Mouse (Mus musculus) naive thymus-derived CD4-positive, alpha-beta T cell, adult 2 months (primary cell): ENCODE data around the gene Lama4.

Source experiments
- DNase-seq: peaks from one replicate; pipeline ENCODE4 v3.0.0-alpha.2; 2011; ENCODE audit warnings: low read depth

The Lama4 gene

DNA sequence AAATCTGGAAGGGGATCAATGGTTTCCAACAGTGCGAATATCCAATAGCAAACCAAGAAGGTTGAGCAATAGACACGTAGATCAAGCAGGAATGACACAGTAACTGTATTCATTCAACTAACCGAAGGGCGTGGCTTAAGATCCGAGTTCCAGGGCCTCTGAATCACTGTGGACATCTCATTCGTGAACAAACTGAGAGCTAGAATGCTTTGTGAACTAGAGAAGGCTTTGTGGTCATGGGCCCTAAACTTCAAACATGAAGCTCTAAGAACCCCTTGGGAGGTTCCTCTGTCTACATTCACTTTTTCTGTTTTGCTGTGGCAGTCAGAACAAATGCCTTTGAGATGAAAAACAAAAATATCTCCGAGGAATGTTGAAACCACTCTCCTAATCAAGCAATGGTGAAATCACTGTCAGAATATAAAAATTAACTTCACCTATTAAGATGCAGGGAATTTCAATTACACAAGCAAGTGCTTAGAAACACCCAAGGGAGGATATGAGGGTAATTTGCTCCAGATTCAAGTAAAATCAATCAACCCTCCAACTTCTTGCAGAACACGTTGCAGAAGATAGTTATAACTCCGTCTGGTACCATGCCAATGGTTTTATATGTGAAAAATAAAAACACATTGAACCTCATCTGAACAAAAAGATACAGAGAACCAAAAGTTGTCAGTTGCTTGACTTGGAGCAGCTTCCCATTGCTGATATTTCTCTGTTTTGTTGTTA, 29.6 kb downstream of the Lama4 start:
- DNase-seq = no peak

- DNase-seq = no peak
Measured at GRCm38 (mm10) chr10:38995896-38996295, 30.6 kb downstream of the Lama4 start.

GRCm38 (mm10) chr10:39000951-39001350, 35.6 kb downstream of the Lama4 start:
- DNase-seq = no peak

DNA sequence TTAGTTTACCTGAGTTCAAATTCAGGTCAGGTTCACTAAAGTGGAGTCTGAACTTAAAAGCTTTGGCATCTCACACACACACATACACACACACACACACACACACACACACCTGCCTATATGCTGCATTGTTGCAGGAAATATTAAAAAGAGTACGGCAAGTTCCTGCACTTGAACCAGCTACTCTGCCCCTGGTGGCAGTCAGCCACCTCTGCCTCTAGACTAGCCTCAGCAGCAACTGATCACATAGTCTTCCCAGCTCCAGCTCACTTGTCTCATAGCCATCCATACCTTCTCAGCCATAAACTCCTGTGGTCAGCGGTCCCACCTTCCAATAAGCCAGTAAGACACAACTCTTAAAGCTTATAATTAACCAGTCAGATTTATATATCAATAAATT, 37.2 kb downstream of the Lama4 start:
- DNase-seq = no peak

- DNase-seq = no peak
Measured at GRCm38 (mm10) chr10:39003520-39003919, 38.2 kb downstream of the Lama4 start.

- DNase-seq = peak; percentile 41
Measured at GRCm38 (mm10) chr10:39005494-39005893, 40.2 kb downstream of the Lama4 start.

GRCm38 (mm10) chr10:39006433-39007105, 41.3 kb downstream of the Lama4 start:
- DNase-seq = no peak

DNA sequence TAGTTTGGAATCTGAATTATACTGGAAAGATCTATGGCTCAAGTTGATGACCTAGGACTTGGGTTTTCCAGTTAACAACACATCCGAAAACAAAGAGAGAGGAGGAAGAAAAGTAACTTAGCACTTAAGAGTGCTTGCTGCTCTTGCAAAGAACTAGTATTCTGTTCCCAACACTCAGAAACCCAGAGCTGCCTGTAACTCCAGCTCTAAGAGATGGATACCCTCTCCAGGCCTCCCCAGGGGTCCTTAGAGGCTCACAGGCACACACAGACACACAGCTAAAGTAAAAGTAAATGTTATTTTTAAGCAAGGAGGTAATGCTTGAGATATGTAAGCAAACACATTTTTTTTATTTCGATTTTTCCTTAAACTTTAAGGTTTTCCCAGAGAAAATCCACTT, 49.5 kb downstream of the Lama4 start:
- DNase-seq = no peak

GRCm38 (mm10) chr10:39017986-39018385, 52.7 kb downstream of the Lama4 start:
- no peak for DNase-seq

- DNase-seq = no peak
Measured at GRCm38 (mm10) chr10:39018635-39019034, 53.3 kb downstream of the Lama4 start.

DNA sequence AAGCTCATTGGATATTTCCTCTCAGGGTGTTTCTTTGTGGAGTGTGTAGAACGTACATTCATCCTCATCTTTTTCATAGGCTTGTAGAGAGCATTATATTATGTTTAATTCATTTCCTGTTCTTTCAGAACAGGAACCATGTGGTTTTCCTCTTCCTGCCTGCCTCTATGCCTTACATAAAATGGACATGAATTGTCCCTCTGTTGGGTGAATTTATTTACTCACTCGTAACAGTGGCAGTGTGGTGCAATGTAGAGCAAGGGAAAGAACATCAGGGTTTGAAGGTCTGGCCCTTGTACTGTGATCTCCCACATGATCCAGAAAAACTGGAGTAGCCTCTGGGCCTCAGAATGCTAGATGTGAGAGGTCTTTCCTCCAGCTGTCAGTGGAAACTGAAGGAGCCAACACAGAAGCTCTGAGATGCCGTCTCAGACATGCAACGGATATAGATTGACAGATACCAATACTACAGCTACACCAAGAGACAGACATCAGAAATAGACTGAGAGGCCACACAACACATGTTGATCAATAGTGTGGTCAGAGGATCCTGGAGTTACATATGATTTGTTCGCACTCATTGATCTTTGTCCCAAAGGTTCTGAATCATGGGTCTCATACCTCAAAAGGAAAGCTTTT, 58.4 kb downstream of the Lama4 start:
- peak; percentile 71 for DNase-seq

- DNase-seq = no peak
Measured at GRCm38 (mm10) chr10:39026529-39026928, 61.2 kb downstream of the Lama4 start.

- no peak for DNase-seq
Measured at GRCm38 (mm10) chr10:39027058-39027457, 61.7 kb downstream of the Lama4 start.

GRCm38 (mm10) chr10:39028403-39028802, 63.1 kb downstream of the Lama4 start:
- DNase-seq = no peak

DNA sequence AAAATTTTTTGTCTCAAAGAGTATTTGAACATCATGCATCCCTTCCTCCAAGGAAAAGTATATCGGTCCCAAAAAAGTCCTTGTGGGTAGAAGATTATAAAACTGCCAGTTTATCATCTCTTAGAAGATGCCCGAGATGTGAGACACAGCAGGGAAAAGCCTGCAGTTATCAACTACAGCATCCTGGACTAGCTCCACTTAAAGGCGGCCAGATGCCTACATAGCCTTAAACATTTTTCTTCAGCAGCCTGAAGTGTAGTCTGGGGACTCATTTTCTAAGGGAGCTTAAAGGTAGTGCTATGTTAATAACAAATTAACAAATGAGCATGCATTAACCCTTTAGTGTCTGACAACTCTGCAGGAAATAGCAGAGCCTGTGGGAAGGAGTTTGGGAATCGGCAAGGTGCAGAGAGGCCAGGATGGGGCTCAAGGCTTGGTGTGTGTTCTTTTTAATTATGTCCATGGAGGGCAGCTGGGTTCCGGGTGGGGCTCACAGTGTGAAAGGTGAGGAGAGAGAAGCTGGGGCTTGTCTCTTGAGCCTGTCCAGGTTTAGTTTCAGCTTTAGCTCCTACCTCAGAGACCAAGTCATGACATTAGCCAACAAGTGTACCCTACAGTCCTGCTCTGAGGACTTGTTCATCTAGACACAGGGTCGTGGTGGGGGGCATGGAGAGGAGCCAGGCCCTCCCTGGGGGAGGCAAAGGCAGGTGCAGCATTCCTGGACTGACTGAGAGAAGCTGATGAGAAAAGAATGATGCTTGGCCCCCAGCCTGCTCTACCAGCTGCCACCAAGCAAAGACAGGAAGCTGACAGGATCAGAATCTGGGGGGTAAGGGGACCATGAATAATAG, 64.2 kb downstream of the Lama4 start:
- no peak for DNase-seq

- no peak for DNase-seq
Measured at GRCm38 (mm10) chr10:39030148-39030685, 64.9 kb downstream of the Lama4 start.

DNA sequence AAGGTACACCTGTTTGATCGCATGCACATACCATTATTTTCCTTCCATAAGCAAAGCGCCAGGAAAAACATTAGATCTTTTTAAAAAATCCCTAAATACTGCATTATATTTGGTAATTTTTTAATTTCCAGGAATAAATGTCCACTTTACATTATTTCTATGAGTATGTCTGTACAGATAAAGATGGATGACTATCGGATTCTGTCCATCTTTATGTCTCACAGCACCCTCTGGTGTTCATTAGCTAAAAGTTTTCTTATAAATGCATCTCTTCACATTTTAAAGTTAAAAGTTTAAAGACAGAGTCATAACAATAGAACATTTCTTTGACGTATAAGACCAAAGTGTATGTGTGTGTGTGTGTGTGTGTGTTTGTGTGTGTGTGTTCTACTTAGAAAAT, 74.2 kb downstream of the Lama4 start:
- DNase-seq = peak; percentile 67

DNA sequence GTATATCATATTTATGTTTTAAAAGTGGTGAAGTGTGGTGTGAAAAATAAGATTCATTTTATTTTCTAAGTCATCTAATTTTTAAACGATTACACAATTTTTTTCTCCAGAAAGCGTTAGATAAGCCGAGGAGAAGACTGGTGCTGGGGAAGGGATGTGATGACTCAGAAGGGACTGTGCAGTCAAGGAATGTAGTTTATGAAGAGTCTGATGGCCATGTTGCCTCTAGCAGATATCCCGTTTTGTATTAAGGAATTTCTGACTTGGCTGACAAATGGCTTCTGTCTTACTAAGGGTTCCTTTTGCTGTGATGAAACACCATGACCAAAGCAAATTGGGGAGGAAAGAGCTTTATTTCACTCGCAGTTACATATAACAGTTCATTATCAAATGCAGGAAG, 74.7 kb downstream of the Lama4 start:
- DNase-seq = no peak

- DNase-seq = no peak
Measured at GRCm38 (mm10) chr10:39044476-39044995, 79.2 kb downstream of the Lama4 start.

GRCm38 (mm10) chr10:39045111-39045510, 79.8 kb downstream of the Lama4 start:
- DNase-seq = no peak

GRCm38 (mm10) chr10:39047775-39048174, 82.5 kb downstream of the Lama4 start:
- DNase-seq = no peak
